Mouse (Mus musculus): ENCODE data around the gene Gm45062.

DNA sequence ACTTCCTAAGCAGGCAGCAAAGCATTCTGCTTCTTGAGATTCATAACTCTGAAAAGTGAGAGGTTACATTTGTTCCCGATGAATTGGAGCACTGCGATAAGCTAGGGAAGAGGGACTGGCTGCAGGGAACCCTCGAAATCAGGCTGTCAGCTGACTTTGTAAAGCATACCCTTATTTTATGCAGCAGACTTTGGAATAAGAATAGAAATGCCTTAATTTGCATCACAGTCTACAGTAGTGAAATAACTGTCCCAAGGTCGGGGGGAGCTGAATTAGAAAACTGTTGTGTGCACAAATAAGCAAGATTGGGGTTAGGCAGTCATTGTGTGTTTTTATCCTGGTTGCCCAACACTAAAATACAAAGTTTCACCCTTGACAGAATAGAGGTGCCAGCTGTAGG lies 94.2 kb downstream of the Gm45062 start:
- no peak for TF ChIP-seq CTCF (conservative IDR thresholded peaks at IDR 0.05 in 1 of 2, IDR thresholded peaks at IDR 0.05 in 1 of 2; ENCODE audit: low read depth in 2 of 2, low read length in 2 of 2)
- no peak for TF ChIP-seq POLR2AphosphoS2 (IDR thresholded peaks at IDR 0.05; ENCODE audit: low read depth, low read length)
- no peak for TF ChIP-seq EP300 (IDR thresholded peaks at IDR 0.05; ENCODE audit: low read length)
- no peak for TF ChIP-seq CHD1 (IDR thresholded peaks at IDR 0.05; ENCODE audit: low read depth, low read length)
- TF ChIP-seq TCF12 (IDR thresholded peaks at IDR 0.05; ENCODE audit: low read depth, low read length): no peak
- no peak for TF ChIP-seq ZKSCAN1 (IDR thresholded peaks at IDR 0.05; ENCODE audit: borderline replicate concordance, low read depth, low read length)
- no peak for TF ChIP-seq USF1 (IDR thresholded peaks at IDR 0.05; ENCODE audit: low read depth, low read length)
- no peak for TF ChIP-seq E2F4 (IDR thresholded peaks at IDR 0.05; ENCODE audit: insufficient replicate concordance, low read depth, low read length)
- no peak for TF ChIP-seq POLR2A (IDR thresholded peaks at IDR 0.05; ENCODE audit: low read depth, low read length)
- no peak for TF ChIP-seq USF2 (conservative IDR thresholded peaks at IDR 0.05; ENCODE audit: low read depth, low read length)
- no peak for TF ChIP-seq MYC (IDR thresholded peaks at IDR 0.05; ENCODE audit: low read depth, low read length)
